Mouse (Mus musculus) stomach, postnatal 0 days (tissue): ENCODE measurements at regions not wholly inside any gene's neighbourhood (a gene's known extent, or its start where the extent isn't known, plus 50 kb on each side); places are given as distances from the start of the nearest gene placed in this dataset.

ENCODE experiments used
- CTCF ChIP-seq: IDR thresholded peaks from 2 replicates; pipeline ENCODE4 v1.5.1; 2016; ENCODE audit warnings: antibody characterized with exemption, low read depth, mild to moderate bottlenecking, moderate library complexity
- EP300 ChIP-seq: optimal IDR thresholded peaks from 2 replicates; pipeline ENCODE3; 2016; ENCODE audit warnings: antibody characterized with exemption

DNA sequence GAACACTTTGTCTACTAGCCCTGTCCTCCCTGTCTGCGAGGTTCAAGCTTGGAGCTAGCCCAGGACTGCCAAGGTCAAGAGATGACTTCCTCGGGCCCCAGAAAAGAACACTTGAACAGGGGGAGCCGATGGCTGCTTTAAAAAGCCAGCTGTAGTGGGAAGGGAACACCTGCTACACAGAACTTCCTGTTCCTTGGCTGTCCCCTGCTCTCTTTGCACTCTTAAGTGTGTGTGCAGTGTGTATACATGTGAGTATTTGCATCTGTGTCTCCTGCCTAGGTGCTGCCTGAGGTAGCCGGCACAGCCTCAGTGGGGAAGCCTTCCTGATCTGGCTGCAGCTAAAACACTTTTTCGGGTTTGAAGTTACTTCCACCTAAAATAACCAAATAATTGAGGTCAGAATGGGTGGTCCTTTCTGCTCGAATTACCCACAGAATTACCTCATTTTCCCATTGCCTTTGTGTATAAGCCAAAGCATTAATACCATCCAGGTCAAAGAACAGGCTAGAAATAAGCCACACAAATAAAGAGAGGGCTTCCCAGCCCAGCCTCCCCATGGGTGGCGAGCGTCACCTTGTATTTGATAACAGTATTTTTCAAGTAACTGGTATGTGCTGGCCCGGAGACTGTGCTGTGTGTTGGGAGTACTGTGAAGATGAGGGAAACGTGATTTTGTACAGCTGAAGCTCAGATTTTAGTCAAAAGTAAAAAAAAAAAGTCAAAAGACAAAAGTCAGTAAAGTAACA is 84.2 kb upstream of the Lclat1 start:
- TF ChIP-seq CTCF: no peak
- no peak for TF ChIP-seq EP300
